Mouse (Mus musculus): ENCODE measurements at regions not wholly inside any gene's neighbourhood (a gene's known extent, or its start where the extent isn't known, plus 50 kb on each side); places are given as distances from the start of the nearest gene placed in this dataset.

DNA sequence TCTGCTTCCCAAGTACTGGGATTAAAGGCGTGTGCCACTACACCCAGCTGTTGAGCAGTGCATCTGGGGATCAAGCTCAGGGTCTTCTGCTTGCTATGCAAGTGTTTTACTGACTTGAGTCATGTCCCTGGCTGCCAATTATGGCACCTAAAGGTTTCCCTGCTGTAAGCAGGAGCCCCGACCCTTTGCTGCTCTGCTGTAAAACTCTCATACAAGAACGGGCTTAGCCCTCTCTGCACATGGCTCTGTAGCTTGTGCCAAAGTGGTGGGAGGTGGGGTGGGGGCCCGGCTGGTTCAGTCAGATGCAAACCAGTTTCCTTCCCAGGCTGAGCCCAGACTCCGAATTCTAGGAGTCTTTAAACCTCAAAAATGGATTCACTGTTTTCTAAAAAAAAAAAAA lies 281.6 kb upstream of the Tbx3 start:
- 42% methylated on average over 5 of the region's 5 CpGs for WGBS (ENCODE audit: insufficient replicate concordance)
- Histone ChIP-seq H3K27me3 (ENCODE audit: control insufficient read depth, insufficient read depth, low read length) (no peaks in the 10 kb centered on the region), H3K9me3 (ENCODE audit: control insufficient read depth, low read length) (no peaks in the 10 kb centered on the region), H3K36me3 (replicated peaks; ENCODE audit: control insufficient read depth, insufficient read depth, low read depth) (no peaks in the 10 kb centered on the region), H3K4me3 (ENCODE audit: insufficient read depth in 1 of 2, low read depth in 2 of 2, low read length in 2 of 2) (no peak overlapping the region), H3K4me1 (replicated peaks; ENCODE audit: control insufficient read depth in 2 of 2, insufficient read depth in 2 of 2, low read length in 1 of 2) (peaks cover 0 to 4% of the 10 kb centered on the region in 2 experiments; a peak in 2 of 4 replicates), H3K9ac (replicated peaks) (no peak overlapping the region), H3K4me2 (ENCODE audit: low read depth) (no peak overlapping the region), H3K27ac (no peak overlapping the region)
- no peak for DNase-seq (ENCODE audit: low read depth in 3 of 3, low spot score in 3 of 3)
- ATAC-seq (ENCODE audit: insufficient read depth) = no peak
- TF ChIP-seq EP300 (IDR thresholded peaks at IDR 0.05; ENCODE audit: low read depth) = no peak
- no peak for TF ChIP-seq CTCF (IDR thresholded peaks at IDR 0.05; ENCODE audit: low read depth)

DNA sequence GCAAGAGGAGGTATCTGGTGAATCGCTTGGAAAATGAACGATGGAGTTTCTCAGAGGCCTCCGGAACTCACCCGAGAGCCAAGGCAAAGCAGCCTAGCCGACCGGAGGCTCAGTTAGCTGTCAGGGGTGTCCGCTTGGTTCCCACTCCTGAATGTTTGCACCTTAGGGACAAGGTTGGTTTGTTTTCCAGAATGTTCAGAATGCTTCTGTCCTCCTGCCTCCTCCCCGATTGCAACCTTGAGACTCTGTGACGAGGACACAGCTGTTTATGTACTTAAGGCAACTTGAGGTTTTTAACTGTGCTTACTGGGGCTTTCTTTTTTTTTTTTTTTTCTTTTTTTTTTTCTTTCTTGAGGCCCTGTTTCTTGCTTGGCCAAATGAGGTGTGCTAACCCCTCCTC lies 281.1 kb upstream of the Tbx3 start:
- 76% methylated on average over 9 of the region's 9 CpGs for WGBS (ENCODE audit: insufficient replicate concordance)
- Histone ChIP-seq H3K27me3 (ENCODE audit: control insufficient read depth, insufficient read depth, low read length) (no peaks in the 10 kb centered on the region), H3K4me1 (replicated peaks; ENCODE audit: control insufficient read depth in 2 of 2, insufficient read depth in 2 of 2, low read length in 1 of 2) (peaks cover 0 to 4% of the 10 kb centered on the region in 2 experiments; a peak in 2 of 4 replicates), H3K9me3 (ENCODE audit: control insufficient read depth, low read length) (no peaks in the 10 kb centered on the region), H3K27ac (no peak overlapping the region), H3K9ac (replicated peaks) (no peak overlapping the region), H3K36me3 (replicated peaks; ENCODE audit: control insufficient read depth, insufficient read depth, low read depth) (no peaks in the 10 kb centered on the region), H3K4me2 (ENCODE audit: low read depth) (no peak overlapping the region), H3K4me3 (ENCODE audit: insufficient read depth in 1 of 2, low read depth in 2 of 2, low read length in 2 of 2) (no peak overlapping the region)
- DNase-seq (ENCODE audit: low read depth in 3 of 3, low spot score in 3 of 3) (no peak), ATAC-seq (ENCODE audit: insufficient read depth) (no peak)
- TF ChIP-seq CTCF (IDR thresholded peaks at IDR 0.05; ENCODE audit: low read depth) = no peak
- no peak for TF ChIP-seq EP300 (IDR thresholded peaks at IDR 0.05; ENCODE audit: low read depth)

DNA sequence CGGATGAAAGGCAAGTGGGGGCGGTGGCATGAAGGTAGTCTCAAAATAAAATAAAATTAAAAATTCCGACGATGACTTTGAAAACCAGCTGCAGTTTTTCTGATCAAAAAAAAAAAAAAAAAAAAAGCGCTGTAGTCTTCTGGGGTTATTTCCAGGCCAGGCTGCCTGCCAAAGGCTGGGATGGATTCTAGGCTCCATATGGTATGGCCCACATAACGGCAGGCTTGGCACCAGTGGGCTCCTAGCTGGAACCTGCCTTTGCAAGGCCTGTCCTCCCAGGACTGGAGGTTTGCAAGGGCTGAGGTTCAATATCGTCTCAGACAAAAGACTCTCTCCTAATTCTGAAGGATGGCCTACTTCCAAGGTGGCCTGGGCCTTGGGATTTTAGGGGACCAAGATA lies 280.6 kb upstream of the Tbx3 start:
- ATAC-seq (ENCODE audit: insufficient read depth) (no peak), DNase-seq (ENCODE audit: low read depth in 3 of 3, low spot score in 3 of 3) (no peak)
- TF ChIP-seq CTCF (IDR thresholded peaks at IDR 0.05; ENCODE audit: low read depth) = no peak
- Histone ChIP-seq H3K4me3 (ENCODE audit: insufficient read depth in 1 of 2, low read depth in 2 of 2, low read length in 2 of 2) (no peak overlapping the region), H3K36me3 (replicated peaks; ENCODE audit: control insufficient read depth, insufficient read depth, low read depth) (no peaks in the 10 kb centered on the region), H3K4me1 (replicated peaks; ENCODE audit: control insufficient read depth in 2 of 2, insufficient read depth in 2 of 2, low read length in 1 of 2) (peaks cover 0 to 4% of the 10 kb centered on the region in 2 experiments; a peak in 2 of 4 replicates), H3K4me2 (ENCODE audit: low read depth) (no peak overlapping the region), H3K27ac (no peak overlapping the region), H3K27me3 (ENCODE audit: control insufficient read depth, insufficient read depth, low read length) (no peaks in the 10 kb centered on the region), H3K9ac (replicated peaks) (no peak overlapping the region), H3K9me3 (ENCODE audit: control insufficient read depth, low read length) (no peaks in the 10 kb centered on the region)
- WGBS (ENCODE audit: insufficient replicate concordance) = 58% methylated on average over 7 of the region's 7 CpGs

DNA sequence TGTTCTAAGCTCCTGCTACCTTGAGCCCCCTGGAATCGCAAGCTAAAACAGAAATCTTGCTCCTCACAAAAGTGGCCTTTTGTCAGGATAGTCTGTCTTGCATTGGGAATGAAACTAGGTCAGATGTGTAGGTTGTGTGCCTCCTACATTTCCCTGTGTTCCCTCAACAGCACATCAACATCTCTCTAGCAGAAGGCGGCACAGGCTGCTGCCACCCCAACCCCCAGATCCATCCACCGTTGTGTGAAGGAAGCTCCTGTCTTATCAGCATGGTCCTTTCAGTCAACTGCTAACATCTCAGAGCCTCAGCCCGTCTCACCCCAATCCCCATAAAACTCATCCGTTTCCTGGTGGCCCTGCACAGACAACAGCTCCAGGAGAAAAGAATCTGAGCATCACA lies 272.0 kb upstream of the Tbx3 start:
- DNase-seq (ENCODE audit: low read depth in 3 of 3, low spot score in 3 of 3) (no peak), ATAC-seq (ENCODE audit: insufficient read depth) (no peak)
- H3K4me3 ChIP-seq (ENCODE audit: insufficient read depth in 1 of 2, low read depth in 2 of 2, low read length in 2 of 2) = no peak overlapping the region
- H3K27ac ChIP-seq = no peak overlapping the region
- no peaks in the 10 kb centered on the region for H3K36me3 ChIP-seq (replicated peaks; ENCODE audit: control insufficient read depth, insufficient read depth, low read depth)
- no peaks in the 10 kb centered on the region for H3K9me3 ChIP-seq (ENCODE audit: control insufficient read depth, low read length)
- H3K4me1 ChIP-seq (replicated peaks; ENCODE audit: control insufficient read depth in 2 of 2, insufficient read depth in 2 of 2, low read length in 1 of 2) = peaks cover 0 to 4% of the 10 kb centered on the region in 2 experiments; a peak in 1 of 4 replicates
- no peaks in the 10 kb centered on the region for H3K27me3 ChIP-seq (ENCODE audit: control insufficient read depth, insufficient read depth, low read length)
- 28% methylated on average over 5 of the region's 5 CpGs for WGBS (ENCODE audit: insufficient replicate concordance)
- no peak overlapping the region for H3K9ac ChIP-seq (replicated peaks)
- no peak overlapping the region for H3K4me2 ChIP-seq (ENCODE audit: low read depth)
- TF ChIP-seq EP300 (IDR thresholded peaks at IDR 0.05; ENCODE audit: low read depth) (no peak), CTCF (IDR thresholded peaks at IDR 0.05; ENCODE audit: low read depth) (no peak)

DNA sequence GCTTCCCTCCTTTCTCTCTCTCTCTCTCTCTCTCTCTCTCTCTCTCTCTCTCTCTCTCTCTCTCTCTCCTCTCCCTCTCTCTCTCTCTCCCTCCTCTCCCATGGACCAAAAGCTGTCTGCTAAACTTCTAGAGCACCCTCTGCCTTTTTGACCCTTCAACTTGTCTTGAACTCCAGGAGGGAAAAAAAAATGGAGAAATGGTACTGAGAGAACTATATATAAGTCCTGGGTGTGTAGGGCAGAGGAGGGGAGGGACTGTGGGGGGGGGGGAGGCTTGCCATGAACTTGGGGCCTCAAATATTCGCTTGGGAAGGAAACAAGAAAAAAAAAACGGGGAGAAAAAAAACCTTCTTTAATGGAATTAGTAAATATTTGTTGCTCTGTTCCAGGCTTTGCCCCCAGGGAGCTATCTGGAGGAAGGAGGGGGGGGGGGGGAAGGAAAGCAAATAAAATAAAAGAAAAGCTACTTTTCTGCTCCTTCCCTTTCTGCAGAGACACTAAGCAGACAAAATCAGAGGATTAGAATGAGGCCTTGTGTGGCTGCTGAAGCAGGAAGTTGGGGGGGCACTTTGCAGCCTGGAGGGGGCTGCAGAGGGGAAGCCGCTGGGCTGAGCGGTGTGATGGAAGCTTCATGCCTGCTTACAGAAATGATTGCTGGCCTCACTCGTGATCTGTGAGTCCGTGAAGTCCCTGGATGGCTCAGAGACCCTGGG lies 270.1 kb upstream of the Tbx3 start:
- H3K9ac ChIP-seq (replicated peaks) = no peak overlapping the region
- H3K9me3 ChIP-seq (ENCODE audit: control insufficient read depth, low read length) = no peaks in the 10 kb centered on the region
- WGBS (ENCODE audit: insufficient replicate concordance) = 4% methylated on average over 6 of the region's 6 CpGs
- no peak overlapping the region for H3K27ac ChIP-seq
- DNase-seq (ENCODE audit: low read depth in 3 of 3, low spot score in 3 of 3) (no peak), ATAC-seq (ENCODE audit: insufficient read depth) (no peak)
- TF ChIP-seq EP300 (IDR thresholded peaks at IDR 0.05; ENCODE audit: low read depth) = no peak
- no peak for TF ChIP-seq CTCF (IDR thresholded peaks at IDR 0.05; ENCODE audit: low read depth)
- no peak overlapping the region for H3K4me3 ChIP-seq (ENCODE audit: insufficient read depth in 1 of 2, low read depth in 2 of 2, low read length in 2 of 2)
- H3K4me1 ChIP-seq (replicated peaks; ENCODE audit: control insufficient read depth in 2 of 2, insufficient read depth in 2 of 2, low read length in 1 of 2) = peaks cover 0 to 4% of the 10 kb centered on the region in 2 experiments; a peak in 1 of 4 replicates
- H3K27me3 ChIP-seq (ENCODE audit: control insufficient read depth, insufficient read depth, low read length) = no peaks in the 10 kb centered on the region
- no peak overlapping the region for H3K4me2 ChIP-seq (ENCODE audit: low read depth)
- H3K36me3 ChIP-seq (replicated peaks; ENCODE audit: control insufficient read depth, insufficient read depth, low read depth) = no peaks in the 10 kb centered on the region
